Mouse (Mus musculus): ENCODE measurements at regions not wholly inside any gene's neighbourhood (a gene's known extent, or its start where the extent isn't known, plus 50 kb on each side); places are given as distances from the start of the nearest gene placed in this dataset.
A peak's percentile ranks its signal among the peaks of the same experiment; 100 is the strongest.

DNA sequence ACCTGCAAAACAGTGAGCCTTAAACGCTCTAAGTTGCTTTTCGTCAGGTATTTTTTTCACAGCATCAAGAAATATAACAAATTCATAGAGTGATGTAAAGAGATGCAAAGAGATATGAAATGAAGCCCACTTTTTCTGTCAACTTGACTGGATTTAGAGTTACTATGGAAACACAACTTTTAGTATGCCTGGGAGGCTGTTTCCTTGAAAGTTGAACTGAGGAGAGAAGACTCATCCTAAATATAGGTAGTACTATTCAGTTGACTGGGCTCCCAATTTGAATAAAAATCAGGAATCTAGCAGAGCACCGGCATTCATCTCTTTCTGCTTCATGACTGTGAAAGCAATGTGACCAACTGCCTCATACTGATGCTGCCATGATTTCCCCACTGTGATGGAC lies 509.7 kb downstream of the Synb start:
- DNase-seq (ENCODE audit: low read depth, low spot score), result no peak

DNA sequence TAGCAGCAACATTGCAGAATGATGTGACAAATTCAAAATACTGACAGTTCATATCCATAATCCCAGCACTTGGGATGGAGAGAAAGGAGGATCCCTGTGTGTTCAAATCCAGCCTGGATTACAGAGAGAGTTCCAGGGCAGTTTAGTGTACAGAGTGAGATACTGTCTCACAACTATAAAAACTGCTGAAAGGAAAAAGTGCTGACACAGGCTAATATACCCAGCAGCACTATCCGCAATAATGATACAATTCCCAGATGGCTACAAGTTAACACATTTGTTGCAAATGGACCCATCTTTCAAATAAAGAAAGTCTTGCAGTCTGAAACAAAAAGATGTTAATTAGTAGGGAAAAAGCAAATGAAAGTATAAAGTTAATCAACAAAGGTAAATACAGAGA lies 510.9 kb downstream of the Synb start:
- no peak for DNase-seq (ENCODE audit: low read depth, low spot score)

DNA sequence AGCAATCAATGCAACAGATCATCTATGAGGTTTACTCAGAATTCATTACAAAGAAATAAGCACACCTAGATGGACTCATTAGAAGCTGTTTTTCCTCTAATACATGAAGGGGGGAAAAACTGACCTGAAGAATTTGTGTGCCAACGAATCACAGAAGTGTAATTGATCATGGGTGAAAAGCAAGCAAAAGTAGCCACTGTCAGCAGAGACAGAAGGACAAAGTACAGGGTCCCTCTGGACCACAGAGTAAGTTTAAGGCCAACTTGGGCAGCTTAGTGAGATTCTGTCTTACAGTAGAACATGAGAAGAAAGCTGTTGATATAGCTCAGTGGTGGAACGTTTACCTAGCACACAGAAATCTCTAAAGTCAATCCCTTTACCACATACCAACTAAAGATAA lies 523.7 kb downstream of the Synb start:
- DNase-seq (ENCODE audit: low read depth, low spot score), result no peak

DNA sequence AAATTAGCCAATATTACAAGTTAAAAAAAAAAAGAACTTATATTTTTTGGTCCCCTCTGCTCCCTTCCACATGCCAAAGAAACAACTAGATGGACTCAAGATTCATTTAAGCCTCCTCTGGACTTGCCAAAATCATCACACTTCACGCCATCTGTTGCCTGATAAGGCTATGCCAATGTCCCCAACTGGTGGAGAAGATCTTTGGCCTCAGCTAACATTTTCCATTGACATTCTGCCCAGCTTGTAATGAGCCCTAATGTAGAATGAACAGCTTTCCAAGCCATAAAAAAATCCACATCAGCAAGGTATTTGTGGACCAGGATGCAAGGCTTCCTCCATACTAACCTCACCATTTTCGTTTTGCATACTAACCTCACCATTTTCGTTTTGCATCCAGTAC lies 531.2 kb downstream of the Synb start:
- DNase-seq (ENCODE audit: low read depth, low spot score), result no peak

DNA sequence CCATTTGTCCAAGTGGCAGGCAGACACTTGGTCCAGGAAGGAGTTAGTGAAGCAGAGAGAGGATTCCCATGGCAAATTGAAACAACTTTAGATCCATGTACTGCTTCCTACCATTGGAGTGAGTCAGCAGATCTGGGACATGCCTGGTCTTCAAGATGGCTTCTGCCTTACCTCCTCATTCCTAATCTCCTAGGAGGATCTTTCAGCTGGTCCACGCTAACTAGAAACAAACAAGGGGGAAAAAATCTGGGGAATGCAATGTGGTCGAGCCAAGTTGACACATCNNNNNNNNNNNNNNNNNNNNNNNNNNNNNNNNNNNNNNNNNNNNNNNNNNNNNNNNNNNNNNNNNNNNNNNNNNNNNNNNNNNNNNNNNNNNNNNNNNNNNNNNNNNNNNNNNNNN lies 549.4 kb downstream of the Synb start:
- DNase-seq (ENCODE audit: low read depth, low spot score), result no peak

DNA sequence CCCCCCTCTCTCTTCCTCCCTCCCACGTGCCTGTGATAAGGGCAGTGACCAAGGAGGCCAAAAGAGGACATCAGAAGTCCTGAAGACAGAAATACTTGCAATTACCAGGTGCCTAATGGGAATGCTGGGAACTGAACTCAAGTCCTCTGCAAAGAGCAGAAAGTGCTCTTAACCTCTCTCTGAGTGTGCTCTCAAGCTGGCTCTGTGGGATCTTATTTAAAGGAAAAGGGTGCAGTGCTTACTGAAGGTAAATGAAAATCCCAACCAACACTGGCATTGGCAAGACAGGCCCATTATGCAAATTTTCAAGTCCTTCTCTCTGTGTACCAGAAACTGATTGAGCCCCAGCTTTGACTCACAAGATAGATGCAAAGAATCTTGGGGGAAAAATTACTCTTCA lies 555.6 kb downstream of the Synb start:
- no peak for DNase-seq (ENCODE audit: low read depth, low spot score)

DNA sequence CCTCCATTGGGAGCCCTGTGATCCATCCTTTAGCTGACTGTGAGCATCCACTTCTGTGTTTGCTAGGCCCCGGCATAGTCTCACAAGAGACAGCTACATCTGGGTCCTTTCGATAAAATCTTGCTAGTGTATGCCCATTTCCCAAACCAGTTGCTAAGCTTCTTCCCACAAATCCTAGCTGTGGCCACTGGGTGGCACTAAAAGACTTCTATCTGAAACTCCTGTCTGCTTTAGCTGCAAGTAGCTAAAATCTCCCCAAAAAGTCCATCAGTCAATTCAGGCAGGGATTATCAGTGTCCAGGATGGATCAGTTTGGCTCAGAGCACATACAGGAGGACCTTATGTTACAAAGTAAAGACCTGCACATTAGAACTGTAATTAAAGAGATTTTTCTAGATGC lies 558.3 kb downstream of the Synb start:
- DNase-seq (ENCODE audit: low read depth, low spot score), result peak; percentile 7

DNA sequence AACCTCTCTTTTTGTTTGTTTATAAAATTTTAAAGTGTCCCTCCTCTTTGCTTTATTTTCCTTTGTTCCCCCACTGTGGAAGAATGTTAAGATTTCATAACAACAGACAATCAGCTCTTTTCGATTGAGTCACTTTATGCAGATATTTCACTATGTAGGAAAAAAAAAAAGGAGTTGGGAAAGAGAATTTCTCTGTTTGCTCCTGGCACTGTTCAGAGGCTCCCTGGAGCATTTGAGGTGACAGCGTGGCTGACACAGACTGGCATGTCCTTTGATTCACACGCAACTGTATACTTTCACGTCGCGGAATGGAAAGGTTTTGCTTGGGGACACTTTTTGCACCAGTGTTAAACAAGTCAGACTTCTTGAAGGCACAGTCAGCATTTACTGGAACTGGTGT lies 572.9 kb downstream of the Synb start:
- DNase-seq (ENCODE audit: low read depth, low spot score), result no peak

DNA sequence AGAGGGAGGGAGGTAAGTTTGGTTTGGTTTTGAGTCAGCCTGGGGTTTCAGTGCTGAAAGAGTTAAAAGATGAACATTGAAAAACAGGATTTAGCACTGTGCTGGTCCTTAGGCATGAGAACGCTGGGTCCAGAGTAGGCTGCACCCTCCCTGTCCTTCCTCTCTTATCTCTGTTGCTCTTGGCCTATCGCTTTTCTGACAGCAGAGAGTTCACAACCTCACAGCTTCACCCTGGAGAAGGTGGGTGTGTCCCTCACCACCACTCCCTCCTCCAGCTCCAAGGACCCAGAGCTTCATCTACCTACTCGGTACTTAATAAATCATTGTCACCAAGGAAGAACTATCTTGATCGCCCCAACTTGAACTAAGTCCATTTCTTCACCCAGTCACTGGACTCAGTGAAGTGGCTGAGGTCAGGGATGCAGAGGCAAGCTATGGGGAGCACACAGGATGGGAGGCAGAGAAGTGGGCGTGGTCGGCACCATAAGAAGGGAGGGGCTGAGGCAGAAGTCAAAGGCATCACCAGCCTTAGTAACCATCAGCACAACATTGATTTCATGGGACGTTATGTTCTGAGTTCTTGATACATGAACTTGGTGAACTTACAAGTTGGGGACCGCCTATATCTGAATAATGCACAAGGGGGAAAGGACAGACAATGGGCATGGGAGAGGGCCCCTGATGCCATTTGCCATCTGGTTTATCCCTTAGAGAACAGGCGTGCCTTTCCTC lies 574.5 kb downstream of the Synb start:
- DNase-seq (ENCODE audit: low read depth, low spot score), result no peak

DNA sequence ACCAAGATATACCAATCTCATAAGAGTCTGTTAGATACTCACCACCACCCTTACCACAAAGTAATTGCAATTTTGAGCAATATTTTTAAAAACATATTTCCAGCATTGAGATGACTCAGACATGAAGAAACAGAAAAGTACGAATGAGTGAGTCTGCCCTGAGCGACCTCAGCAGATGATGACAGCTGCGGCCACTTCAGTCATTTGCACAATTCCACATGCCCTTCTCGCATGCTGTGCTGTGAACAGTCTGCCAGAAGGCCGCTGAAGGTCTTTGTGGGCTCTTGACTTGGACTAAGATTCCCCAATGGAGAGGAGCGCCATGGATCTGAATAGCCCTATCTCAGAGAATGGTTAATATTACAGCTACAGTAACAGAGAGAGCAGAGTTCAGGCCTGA lies 575.3 kb downstream of the Synb start:
- no peak for DNase-seq (ENCODE audit: low read depth, low spot score)
